Mouse (Mus musculus) cerebellum, adult 9-11 months (tissue): ENCODE data around the gene Ifngr1.
"Not testable (repeated sequence)": the region's sequence is repeated elsewhere in the genome, so short reads cannot be mapped to it uniquely, and the experiment has no call there.

Experiments
- DNase-seq: peaks from one replicate; pipeline ENCODE4 v3.0.0; 2022

Gene Ifngr1

DNA sequence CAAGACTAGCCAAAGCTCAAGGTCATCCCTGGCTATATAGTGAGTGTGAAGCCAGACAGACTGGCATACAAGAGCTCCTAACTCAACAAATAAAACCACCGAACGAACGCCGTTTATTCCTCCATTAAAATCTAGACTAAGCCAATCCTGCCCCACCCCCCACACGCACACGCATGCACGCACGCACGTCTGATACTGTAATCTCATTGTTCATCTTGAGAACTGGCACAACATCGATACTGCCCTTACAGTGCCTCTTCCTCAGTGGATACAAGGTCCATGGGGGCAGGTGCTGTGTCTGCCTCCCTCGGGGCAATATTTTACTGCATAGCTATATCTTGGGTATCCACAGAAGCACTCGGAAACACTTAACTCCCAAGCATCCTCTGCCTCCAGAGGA, 2.1 kb upstream of the Ifngr1 start:
- no peak for DNase-seq

DNA sequence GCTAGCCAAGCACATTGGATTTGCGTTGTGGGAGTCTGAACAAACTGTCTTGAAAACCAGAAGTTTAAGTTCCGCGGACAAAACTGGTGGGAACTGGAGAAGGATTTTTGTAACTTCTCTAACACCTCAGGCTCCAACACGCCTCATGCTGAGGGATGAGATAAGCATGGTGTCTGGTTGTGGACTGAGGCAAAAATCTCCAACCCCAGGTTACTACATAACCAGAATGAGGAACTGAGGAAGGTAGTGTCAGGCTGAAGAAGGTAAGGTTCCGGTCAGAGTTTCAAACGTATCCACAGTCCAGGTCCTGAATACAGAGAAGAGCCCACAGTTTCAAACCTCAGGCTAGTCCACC, 486 bp upstream of the Ifngr1 start:
- no peak for DNase-seq

DNA sequence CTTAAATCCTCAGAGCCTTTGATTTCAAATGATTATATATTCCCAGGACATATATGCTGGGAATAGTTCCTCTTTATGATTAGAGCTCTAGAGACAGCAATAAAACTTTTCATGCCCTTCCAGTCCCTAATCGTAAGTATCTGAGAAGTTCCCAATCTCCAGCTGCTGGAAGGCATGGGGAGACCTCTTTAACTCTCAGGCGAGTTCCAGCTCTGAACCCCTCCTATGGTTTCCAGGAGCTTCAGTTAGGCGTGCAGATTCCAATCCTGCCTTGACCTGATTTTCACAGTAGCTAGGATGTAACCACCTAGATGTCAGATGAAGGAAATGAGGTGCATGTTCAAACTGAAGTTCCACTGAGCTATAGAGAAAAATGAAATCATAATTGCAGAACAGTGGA, 807 bp downstream of the Ifngr1 start:
- DNase-seq = no peak

DNA sequence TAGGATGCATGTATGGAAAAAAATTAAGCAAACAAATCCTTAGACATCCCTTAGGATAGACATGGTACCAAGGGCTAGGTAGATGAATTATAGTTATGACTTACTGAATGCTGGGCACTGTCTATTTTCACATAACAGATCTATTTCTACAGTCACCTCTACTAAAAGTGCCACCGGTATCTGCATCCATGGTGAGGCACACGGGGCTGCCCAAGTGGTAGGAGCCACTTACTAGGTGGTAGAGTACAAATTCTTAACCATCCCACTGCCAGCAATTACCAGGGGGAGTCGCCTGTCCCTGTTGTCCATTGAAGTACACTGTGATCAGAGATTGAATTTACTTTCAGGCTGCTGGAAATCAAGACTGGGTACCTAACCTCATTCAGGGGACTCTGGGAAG, 1.5 kb downstream of the Ifngr1 start:
- no peak for DNase-seq

DNA sequence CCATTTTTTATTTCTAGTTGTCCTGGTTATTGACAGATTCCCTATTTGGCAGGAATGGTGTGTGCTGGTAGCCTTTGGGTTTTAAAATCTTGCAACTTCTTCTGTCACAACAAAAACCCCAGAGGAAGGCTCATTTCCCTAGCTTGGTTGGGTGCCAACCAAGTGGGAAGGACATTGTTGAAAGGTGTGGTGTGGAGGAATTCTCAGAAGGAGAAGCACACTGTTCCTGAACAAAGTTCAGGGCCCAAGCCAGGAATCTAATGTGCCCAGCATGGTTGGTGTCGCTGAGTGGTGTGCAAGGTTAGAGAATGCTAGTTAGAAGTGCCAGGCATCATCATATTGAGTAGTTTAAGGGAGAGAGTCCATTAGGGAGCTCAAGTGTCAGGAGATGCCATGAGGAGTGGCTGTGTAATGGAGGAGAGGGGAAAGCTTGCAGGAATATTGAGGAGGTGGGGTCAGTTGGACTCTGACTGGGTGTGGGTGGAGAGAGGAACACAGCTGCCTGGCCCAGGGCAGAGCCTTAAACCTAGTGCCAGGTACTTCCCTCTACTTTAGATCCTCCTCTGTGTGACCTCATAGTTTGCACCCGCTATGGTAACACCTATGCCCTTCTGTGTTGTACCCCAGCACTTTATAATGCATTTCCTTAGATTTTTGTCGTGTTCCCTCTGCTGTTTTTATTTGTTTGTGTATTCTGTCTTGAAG, 2.6 kb downstream of the Ifngr1 start:
- DNase-seq = no peak

DNA sequence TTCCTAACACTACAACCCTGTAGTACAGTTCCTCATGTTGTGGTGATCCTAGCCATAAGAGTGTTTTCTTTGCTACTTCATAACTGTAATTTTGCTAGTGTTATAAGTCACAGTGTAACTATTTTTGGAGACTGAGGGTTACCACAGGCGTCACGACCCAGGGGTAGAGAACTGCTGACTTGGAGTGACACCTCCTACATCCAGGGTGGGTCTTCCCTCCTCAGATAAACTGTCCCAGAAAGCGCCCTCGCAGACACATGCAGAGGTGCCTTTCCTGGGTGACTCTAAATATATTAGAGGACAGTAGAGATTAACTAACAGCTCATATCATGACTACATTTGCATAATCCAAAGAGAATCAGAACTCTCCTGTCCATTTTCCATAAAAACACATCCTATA, 5.1 kb downstream of the Ifngr1 start:
- no peak for DNase-seq

DNA sequence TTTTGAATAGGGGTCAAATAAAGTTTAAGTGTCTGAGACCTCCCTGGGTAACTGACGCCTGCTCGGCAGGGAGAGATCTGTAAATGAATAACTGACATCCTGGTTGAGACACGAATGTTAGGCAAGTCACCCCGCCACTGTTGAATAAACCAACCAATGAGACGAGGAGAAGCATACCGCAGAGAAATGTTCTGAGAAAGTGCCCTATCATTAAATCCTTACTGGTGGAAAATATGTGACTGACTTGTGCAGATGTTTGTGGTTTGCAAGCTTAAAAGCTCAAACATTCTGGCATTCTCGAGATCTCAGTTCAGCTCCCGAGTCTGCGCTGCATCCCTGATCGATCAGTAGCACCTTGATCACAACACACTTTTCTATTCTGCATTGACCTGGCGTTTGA, 6.3 kb downstream of the Ifngr1 start:
- no peak for DNase-seq

DNA sequence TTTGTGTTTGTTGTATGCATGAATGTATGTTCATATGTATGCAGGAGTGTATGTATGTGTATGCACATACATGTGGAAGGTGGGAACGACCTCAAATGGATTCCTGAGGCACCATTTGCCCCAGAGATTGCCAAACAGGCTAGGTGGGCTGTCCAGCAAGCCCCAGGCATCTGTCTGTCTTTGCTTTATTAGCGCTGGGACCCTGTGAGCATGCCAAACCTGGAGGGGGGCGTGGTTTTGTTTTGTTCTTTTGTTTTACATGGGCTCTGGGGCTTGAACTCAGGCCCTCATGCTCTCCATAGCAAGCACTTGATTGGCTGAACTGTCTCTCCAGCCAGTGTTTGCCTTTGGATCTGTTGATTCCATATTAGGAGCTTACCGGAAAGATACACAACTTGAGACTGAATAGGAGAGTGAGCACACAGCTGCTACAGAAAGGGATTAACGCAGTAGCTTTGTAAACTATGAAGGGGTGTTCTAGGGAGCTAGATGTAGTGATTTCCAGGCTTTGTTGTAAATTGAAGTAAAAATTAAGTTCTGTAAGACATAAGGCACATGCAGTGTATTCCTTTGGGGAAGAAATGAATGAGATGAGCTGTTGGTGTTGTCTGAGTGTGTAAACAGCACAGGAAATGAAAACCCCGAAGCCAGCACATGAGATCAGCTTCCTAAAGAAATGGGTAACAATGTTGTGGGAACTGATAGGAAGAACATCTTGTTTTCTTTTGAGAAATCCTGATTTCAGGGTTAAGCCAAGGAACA, 7.8 kb downstream of the Ifngr1 start:
- no peak for DNase-seq

DNA sequence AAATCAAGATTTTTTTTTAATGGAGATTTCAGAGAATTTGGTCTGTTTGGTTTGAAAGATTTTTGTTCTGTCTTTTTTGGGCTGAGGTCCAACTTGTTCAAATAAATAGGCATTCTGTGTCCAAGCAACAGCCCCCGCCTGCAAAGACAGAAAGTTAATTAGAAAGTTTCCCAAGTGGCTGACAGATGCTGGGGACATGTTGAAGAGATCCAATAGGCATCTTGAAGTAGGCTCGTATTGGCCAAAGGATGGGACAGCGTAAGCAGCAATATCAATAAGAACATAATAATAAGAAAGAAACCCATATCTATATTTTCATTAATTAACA, 8.3 kb downstream of the Ifngr1 start:
- DNase-seq = no peak

DNA sequence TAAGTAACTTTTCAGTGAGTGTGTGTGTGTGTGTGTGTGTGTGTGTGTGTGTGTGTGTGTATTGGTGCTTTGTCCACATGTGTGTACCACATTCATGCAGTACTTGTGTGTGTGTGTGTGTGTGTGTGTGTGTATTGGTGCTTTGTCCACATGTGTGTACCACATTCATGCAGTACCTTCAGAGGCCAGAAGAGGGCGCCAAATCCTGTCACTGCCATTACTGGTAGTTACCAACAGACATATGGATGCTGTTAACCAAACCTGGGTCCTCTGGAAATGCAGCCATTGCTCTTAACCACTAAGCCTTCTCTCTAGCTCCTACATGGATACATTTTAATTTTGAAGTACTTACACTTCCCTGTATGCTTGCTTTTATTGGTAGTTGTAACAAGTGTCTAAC, 9.8 kb downstream of the Ifngr1 start:
- not testable (repeated sequence) for DNase-seq

DNA sequence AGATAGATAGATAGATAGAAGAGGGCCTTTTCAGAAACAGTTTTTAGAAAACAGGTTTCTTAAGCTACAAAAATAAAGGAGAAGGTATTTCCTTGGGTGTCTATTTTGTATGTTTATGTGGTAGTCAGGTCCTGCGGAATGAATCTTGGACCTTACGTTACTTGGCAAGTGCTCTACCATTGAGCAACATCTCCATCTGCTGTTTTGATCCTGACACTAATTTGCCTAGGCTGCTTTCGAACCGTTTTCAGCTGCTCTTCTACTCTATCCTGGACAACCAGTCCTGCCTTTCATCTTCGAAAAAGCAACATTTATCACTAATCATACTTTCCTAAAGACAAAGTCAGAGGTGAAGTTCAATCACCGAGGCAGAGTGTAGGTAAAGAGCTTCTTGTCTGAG, 11.5 kb downstream of the Ifngr1 start:
- no peak for DNase-seq

DNA sequence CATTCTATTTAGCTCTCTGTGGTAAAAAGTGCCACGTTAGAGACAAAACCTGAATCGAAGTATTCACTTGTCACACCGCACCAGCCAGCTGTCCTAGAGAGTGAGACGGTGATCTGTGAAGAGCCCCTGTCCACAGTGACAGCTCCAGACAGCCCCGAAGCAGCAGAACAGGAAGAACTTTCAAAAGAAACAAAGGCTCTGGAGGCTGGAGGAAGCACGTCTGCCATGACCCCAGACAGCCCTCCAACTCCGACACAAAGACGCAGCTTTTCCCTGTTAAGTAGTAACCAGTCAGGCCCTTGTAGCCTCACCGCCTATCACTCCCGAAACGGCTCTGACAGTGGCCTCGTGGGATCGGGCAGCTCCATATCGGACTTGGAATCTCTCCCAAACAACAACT, 17.4 kb downstream of the Ifngr1 start:
- no peak for DNase-seq

DNA sequence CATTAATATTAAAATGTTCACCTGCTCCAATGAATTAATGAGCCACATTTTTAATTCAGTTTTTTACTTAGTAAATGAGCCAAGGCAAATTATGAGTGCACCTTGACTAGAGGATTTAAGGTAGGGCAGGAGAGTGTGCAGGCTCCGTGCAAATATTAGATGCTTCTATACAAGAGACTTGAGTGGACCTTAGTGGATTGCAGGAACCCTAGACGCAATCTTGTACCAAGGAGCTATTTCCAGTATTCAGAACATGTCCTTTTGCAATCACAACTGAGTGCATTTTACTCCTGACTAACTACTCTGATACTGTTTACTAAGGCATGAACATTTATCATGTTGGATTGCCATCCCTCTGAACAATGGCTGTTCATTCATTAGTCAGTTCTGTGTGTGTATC, 19.9 kb downstream of the Ifngr1 start:
- no peak for DNase-seq

DNA sequence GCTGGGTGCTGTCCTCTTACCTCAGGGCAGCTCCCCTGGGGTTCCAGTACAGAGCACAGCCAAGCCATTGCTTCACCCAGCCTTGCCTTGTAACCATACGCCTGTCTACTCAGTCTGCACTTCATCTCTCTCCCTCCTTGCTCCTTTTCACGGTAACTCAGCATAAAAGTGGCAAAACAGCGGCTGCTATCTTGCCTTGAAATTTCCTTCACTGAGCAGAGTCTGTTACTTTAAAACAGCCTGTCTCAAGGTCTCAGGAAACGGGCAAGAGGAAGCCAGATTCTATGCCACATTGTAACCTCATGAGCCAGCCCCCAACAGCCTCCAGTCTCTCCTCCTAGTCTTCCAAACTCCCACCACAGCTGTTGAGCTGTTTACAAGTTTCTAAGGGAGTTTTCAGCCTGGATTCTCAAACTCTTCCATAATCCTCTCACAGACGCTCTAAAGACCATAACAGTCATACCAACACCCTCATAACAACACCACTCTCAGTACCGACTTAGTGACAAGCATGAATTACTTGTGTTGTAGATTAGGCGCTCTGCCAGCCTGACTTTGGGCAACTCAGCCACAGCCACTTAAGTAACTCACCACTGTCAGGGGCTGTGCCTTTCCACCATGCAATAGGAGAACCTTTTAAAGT, 21.5 kb downstream of the Ifngr1 start:
- no peak for DNase-seq

DNA sequence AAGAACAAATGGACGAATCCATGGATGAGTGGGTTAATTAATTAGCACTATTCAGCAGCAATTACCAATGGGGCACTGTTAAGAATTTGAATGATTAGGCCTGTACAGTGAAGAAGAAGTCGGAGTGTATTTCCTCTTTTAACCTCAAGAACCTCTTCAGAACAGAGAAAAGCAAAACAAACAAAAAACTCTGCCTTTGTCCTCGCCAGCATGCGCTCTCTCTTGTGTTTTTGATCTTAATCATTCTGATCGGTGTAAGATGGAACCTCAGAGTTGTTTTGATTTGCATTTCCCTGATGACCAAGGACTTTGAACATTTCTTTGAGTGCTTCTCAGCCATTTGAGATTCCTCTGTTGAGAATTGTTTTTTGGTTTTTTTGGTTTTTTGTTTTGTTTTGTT, 28.0 kb downstream of the Ifngr1 start:
- DNase-seq = no peak

DNA sequence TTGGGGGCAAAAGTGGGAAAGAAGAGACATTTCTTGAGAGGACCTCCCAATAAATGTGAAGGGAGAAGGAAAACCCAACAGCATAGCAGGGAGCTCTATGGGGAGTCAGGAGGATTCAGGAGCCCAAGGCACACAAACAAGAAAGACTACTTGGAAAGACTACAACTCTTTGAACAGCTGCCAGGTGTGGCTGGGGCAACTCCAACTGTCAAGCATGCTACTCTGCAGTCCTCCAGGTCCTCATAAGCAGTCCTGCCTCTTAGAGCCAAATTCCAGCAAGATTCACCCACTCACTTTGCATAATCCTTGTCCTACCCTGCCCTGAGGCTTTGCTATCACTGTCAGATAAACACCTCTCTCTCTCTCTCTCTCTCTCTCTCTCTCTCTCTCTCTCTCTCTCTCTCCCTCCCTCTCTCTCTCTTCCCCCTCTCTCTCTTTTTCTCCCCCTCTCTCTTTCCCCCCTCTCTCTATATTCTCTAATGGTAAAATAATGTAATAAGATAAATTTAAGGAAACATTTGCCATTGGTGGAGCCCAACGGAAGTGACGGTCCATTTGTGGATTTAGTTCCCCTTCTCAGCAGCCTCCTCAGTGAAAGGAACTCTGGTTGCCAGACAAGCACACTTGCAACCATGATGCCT, 29.8 kb downstream of the Ifngr1 start, which contains the start of gene Il22ra2:
Gene Il22ra2, plus strand, starts transcription at position 591 of the 641 bp plus-strand sequence.
- no peak for DNase-seq

DNA sequence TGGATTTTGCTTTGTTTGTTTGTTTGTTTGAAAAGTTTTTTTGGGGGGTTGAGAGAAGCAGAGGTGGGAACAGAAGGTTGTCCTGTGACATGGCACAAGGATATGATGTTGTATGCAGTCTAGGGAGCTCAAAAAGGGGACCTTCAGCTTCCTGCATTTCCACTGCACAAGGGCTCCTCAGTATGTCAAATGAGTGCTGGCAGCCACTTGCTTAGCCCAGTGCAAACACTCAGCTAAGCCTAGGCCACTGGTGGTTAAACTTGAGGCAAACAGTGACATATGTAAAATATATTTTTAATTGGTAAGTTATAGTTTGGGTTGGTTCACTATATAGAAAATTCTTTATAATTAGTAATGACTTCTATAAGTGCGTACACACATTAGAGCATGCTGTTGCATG, 32.9 kb downstream of the Ifngr1 start:
- DNase-seq = no peak

DNA sequence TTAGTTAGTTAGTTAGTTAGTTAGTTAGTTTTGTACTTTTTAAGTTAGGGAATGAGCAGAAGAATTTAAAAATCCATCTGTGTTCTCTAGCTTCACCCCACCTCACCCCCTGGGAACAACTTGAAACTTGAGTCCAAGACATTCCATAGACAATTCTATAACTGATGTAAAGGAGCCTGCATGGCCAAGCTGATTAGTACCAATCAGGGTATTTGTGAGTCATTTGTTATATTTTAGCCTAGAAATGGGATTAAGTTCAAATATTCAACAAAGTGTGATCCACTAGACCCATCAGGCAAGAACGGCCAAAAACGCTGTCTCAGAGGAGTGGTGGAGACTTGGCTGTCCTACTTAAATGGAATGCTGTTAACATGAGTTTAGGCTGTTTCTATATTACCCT, 35.6 kb downstream of the Ifngr1 start:
- no peak for DNase-seq

DNA sequence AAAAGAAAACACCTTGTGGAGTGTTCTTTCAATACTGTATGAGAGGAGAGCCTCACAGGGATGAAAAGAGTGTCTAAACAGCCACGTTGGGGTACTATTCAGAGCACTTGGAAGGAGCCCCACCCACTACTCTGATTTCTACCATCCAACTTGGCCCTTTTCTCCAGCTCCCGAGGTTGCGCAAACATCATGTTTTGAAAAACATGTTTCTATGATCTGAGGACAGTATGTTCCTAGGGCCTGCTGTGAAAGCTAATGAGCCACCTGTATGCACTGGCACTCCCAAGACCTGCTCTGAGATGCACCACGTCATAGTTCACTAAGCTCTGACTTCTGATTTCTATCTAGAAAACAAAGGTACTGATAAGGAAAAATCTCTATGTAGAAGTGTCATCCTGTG, 36.0 kb downstream of the Ifngr1 start:
- no peak for DNase-seq

DNA sequence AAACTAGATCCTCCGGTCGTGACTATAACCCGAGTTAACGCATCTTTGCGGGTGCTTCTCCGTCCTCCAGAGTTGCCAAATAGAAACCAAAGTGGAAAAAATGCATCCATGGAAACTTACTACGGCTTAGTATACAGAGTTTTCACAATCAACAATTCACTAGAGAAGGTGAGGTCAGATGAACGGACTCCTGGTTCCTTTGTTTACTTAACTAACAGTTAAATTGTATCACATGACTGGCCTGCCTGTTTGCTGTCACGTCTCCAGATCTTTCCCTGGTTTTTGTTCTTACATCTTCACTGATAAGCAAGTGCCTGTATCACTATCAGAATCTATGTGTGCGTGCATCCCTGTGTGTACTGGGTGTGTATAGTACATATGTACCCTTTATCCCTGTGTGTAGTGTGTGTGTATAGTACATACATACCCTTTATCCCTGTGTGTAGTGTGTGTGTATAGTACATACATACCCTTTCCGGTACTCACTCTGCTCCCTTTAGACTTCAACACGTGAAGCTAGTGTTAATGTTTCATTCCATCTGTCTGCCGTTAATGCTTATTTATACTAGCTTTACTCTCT, 40.0 kb downstream of the Ifngr1 start:
- DNase-seq = no peak

DNA sequence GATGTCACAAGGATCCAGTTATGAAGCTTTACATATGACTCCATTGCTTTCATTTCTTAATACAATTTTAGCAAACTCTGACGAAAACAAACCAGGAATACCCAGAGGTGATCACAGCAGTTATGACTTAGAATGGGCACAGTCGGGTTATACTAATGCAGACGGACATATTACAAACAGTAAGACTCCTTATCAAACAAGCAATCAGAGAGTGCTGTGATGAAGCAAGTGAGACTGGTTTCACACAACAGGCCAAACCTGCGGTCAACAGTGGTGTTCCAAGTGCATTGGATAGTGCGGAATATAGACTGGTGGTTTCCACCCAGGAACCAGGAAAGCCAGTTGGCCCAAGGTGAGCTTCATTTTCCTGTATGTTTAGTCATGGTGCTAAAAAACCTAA, 47.1 kb downstream of the Ifngr1 start:
- no peak for DNase-seq

DNA sequence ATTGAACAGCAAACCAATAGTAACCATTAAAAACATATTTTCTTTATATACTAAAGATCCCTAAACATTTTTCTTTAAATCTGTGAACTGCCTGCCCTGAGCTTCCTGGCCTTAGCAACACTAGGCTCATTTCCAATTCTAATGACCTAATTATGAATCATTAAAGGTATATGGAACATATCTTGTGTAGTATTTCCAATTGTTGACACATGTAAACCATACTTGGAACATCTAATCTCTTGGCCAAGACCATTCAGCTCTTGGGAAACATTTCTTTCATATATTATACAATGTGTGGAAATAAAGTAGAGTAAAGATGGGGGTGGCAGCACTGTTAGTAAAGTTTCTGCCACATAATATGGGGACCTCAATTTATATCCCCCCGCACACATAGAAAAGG, 47.9 kb downstream of the Ifngr1 start:
- no peak for DNase-seq

DNA sequence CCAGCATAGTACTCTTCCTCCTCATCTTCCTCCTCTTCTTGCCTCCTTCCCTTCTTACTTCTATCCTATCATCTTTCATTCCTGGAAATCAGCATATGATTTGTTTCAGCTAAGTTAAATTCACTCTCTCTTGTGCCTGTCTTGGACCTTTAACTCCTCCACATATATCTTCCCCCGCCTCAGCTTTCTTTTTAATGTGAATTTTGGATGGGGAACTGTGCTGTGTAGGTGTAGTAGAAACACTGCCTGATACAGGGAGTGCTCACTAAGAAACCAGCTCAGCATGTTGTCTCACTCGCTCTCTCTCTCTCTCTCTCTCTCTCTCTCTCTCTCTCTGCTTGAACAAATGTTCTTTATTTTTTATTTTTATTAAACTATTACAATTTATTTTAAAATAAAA, 53.4 kb downstream of the Ifngr1 start:
- DNase-seq = no peak

DNA sequence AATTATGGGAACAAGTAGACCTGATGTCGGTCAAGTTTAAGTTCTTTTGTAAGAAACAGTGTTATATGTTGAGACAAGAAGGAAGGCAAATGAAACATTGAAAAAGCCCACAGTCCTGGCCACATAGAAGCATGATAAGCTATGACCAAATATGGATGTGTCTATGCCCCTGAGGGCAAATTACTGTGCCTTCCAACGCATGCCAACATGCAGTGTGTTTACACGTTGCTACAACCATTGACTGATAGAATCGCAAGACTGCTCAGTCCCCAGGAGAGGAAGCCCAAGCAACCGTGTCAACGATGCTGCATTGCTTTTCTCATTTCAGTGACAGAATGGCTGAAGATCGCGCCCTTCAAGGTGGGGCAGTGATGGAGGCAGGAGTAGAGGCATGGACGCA, 65.7 kb downstream of the Ifngr1 start:
- no peak for DNase-seq
